Mouse (Mus musculus) CH12.LX (cell line): Measurements from ENCODE around the gene Tmem140. TPM values are rescaled to one million over a fixed set of nuclear protein-coding genes. Genes with fewer than 3 reads are reported as not detected.

Experiments used
- DNase-seq: peaks from one replicate; pipeline ENCODE4 v3.0.0-alpha.2; 2013; ENCODE audit errors: extremely low read depth
- H3K27ac ChIP-seq: 2 replicates; pipeline ENCODE4 v1.5.1; 2012; ENCODE audit warnings: low read depth, mild to moderate bottlenecking, control low read depth, moderate library complexity; ENCODE audit not compliant: insufficient read depth
- H3K27me3 ChIP-seq: replicated peaks from 2 replicates; pipeline ENCODE3; 2012; ENCODE audit warnings: inconsistent platforms
- H3K36me3 ChIP-seq, 2 experiments: replicated peaks in 1 of 2; 2 replicates each; pipeline versions ENCODE3 to v1.6.1; 2012; ENCODE audit warnings: inconsistent platforms in 1 of 2, low read length in 1 of 2, mild to moderate bottlenecking in 1 of 2, mixed read lengths in 1 of 2, moderate library complexity in 1 of 2; ENCODE audit not compliant: control insufficient read depth in 1 of 2, insufficient read depth in 1 of 2
- H3K4me1 ChIP-seq, 2 experiments: 2 replicates each; pipeline ENCODE4 v1.6.1; 2012; ENCODE audit warnings: inconsistent platforms in 1 of 2, moderate library complexity in 1 of 2; ENCODE audit not compliant: insufficient read depth in 2 of 2, control insufficient read depth in 1 of 2
- H3K4me2 ChIP-seq: 2 replicates; pipeline ENCODE4 v1.6.1; 2012; ENCODE audit warnings: low read depth, mild to moderate bottlenecking, control low read depth; ENCODE audit not compliant: poor library complexity, insufficient read depth, severe bottlenecking
- H3K4me3 ChIP-seq, 3 experiments: fragments of 150-350 bp in 1 of 3; sonication (generic) in 1 of 3; replicated peaks in 1 of 3; 2 replicates each; pipeline versions ENCODE3 to v1.5.1; 2011 to 2012; ENCODE audit warnings: low read depth in 2 of 3, low read length in 2 of 3, mild to moderate bottlenecking in 2 of 3, moderate library complexity in 2 of 3, control low read depth in 1 of 3, improper control_type of control experiment in 1 of 3, inconsistent platforms in 1 of 3, mixed read lengths in 1 of 3; ENCODE audit not compliant: poor library complexity in 1 of 3
- H3K79me2 ChIP-seq: replicated peaks from 2 replicates; pipeline ENCODE4 v1.6.1; 2012; ENCODE audit warnings: mild to moderate bottlenecking, moderate library complexity; ENCODE audit not compliant: control insufficient read depth, poor library complexity, insufficient read depth, severe bottlenecking; ENCODE audit errors: extremely low read depth
- H3K9ac ChIP-seq: 2 replicates; pipeline ENCODE4 v1.6.1; 2012; ENCODE audit warnings: low read depth, mild to moderate bottlenecking, control low read depth, moderate library complexity; ENCODE audit not compliant: insufficient read depth
- H3K9me3 ChIP-seq: replicated peaks from 2 replicates; pipeline ENCODE3; 2012; ENCODE audit warnings: low read length, inconsistent platforms, mixed read lengths
- BHLHE40 ChIP-seq: IDR thresholded peaks from 2 replicates; pipeline ENCODE4 v1.6.1; 2011; ENCODE audit warnings: mild to moderate bottlenecking, low read depth, low read length, improper control_type of control experiment
- CHD2 ChIP-seq: IDR thresholded peaks from 2 replicates; pipeline ENCODE4 v1.6.1; 2011; ENCODE audit warnings: low read length, improper control_type of control experiment
- CTCF ChIP-seq, 2 experiments: IDR thresholded peaks in 1 of 2; conservative IDR thresholded peaks in 1 of 2; 2 replicates each; pipeline ENCODE4 v1.5.1; 2011 to 2012; ENCODE audit warnings: low read depth in 2 of 2, low read length in 2 of 2, improper control_type of control experiment in 1 of 2, inconsistent platforms in 1 of 2, mild to moderate bottlenecking in 1 of 2, moderate library complexity in 1 of 2
- ELF1 ChIP-seq: IDR thresholded peaks from 2 replicates; pipeline ENCODE4 v1.6.1; 2014; ENCODE audit warnings: low read depth, mild to moderate bottlenecking, inconsistent platforms, low read length, improper control_type of control experiment
- EP300 ChIP-seq: IDR thresholded peaks from 2 replicates; pipeline ENCODE4 v1.6.1; 2011; ENCODE audit warnings: low read length, improper control_type of control experiment
- ETS1 ChIP-seq: conservative IDR thresholded peaks from 2 replicates; pipeline ENCODE4 v1.6.1; 2012; ENCODE audit warnings: low read depth, mild to moderate bottlenecking, inconsistent platforms, low read length, improper control_type of control experiment, moderate library complexity
- GABPA ChIP-seq: IDR thresholded peaks from 2 replicates; pipeline ENCODE4 v1.6.1; 2012; ENCODE audit warnings: low read depth, low read length, improper control_type of control experiment, inconsistent platforms; ENCODE audit not compliant: insufficient replicate concordance
- IRF4 ChIP-seq: IDR thresholded peaks from 2 replicates; pipeline ENCODE4 v1.6.1; 2014; ENCODE audit warnings: low read depth, mild to moderate bottlenecking, inconsistent platforms, low read length, improper control_type of control experiment
- JUN ChIP-seq: IDR thresholded peaks from 2 replicates; pipeline ENCODE4 v1.6.1; 2011; ENCODE audit warnings: low read depth, mild to moderate bottlenecking, low read length, improper control_type of control experiment, moderate library complexity; ENCODE audit not compliant: insufficient read depth
- MAFK ChIP-seq: IDR thresholded peaks from 2 replicates; pipeline ENCODE4 v1.6.1; 2011; ENCODE audit warnings: low read length, improper control_type of control experiment; ENCODE audit not compliant: insufficient replicate concordance
- MAX ChIP-seq: IDR thresholded peaks from 2 replicates; pipeline ENCODE4 v1.6.1; 2011; ENCODE audit warnings: low read length, improper control_type of control experiment
- MAZ ChIP-seq: IDR thresholded peaks from 2 replicates; pipeline ENCODE4 v1.6.1; 2012; ENCODE audit warnings: low read depth, mild to moderate bottlenecking, inconsistent platforms, low read length, improper control_type of control experiment, moderate library complexity
- MEF2A ChIP-seq: IDR thresholded peaks from 2 replicates; pipeline ENCODE4 v1.6.1; 2014; ENCODE audit warnings: low read depth, mild to moderate bottlenecking, inconsistent platforms, low read length, improper control_type of control experiment, borderline replicate concordance
- MXI1 ChIP-seq: IDR thresholded peaks from 2 replicates; pipeline ENCODE4 v1.6.1; 2011; ENCODE audit warnings: mild to moderate bottlenecking, low read depth, low read length, improper control_type of control experiment
- MYC ChIP-seq: IDR thresholded peaks from 2 replicates; pipeline ENCODE4 v1.6.1; 2011; ENCODE audit warnings: low read depth, mild to moderate bottlenecking, improper control_type of control experiment, low read length
- NELFE ChIP-seq: IDR thresholded peaks from 2 replicates; pipeline ENCODE4 v1.6.1; 2011; ENCODE audit warnings: low read depth, low read length, improper control_type of control experiment
- PAX5 ChIP-seq: IDR thresholded peaks from 2 replicates; pipeline ENCODE4 v1.6.1; 2012; ENCODE audit warnings: low read length, inconsistent platforms, mixed read lengths
- POLR2A ChIP-seq: IDR thresholded peaks from 2 replicates; pipeline ENCODE4 v1.6.1; 2011; ENCODE audit warnings: low read depth, mild to moderate bottlenecking, improper control_type of control experiment, low read length
- POLR2AphosphoS2 ChIP-seq: IDR thresholded peaks from 2 replicates; pipeline ENCODE4 v1.6.1; 2011; ENCODE audit warnings: low read depth, low read length, improper control_type of control experiment
- RAD21 ChIP-seq: IDR thresholded peaks from 2 replicates; pipeline ENCODE4 v1.6.1; 2011; ENCODE audit warnings: low read depth, mild to moderate bottlenecking, low read length, improper control_type of control experiment, moderate library complexity
- SIN3A ChIP-seq: IDR thresholded peaks from 2 replicates; pipeline ENCODE4 v1.6.1; 2012; ENCODE audit warnings: low read length, improper control_type of control experiment, inconsistent platforms
- SMC3 ChIP-seq: IDR thresholded peaks from 2 replicates; pipeline ENCODE4 v1.6.1; 2011; ENCODE audit warnings: low read depth, low read length, improper control_type of control experiment
- TBP ChIP-seq: conservative IDR thresholded peaks from 2 replicates; pipeline ENCODE4 v1.6.1; 2011; ENCODE audit warnings: low read depth, low read length, improper control_type of control experiment
- TCF12 ChIP-seq: IDR thresholded peaks from 2 replicates; pipeline ENCODE4 v1.6.1; 2014; ENCODE audit warnings: low read depth, mild to moderate bottlenecking, inconsistent platforms, low read length, improper control_type of control experiment
- UBTF ChIP-seq: IDR thresholded peaks from 2 replicates; pipeline ENCODE4 v1.6.1; 2012; ENCODE audit warnings: low read depth, mild to moderate bottlenecking, inconsistent platforms, low read length, improper control_type of control experiment, moderate library complexity
- USF2 ChIP-seq: conservative IDR thresholded peaks from 2 replicates; pipeline ENCODE4 v1.6.1; 2011; ENCODE audit warnings: low read depth, low read length, improper control_type of control experiment
- ZC3H11A ChIP-seq: IDR thresholded peaks from 2 replicates; pipeline ENCODE4 v1.6.1; 2012; ENCODE audit warnings: low read depth, mild to moderate bottlenecking, inconsistent platforms, low read length, improper control_type of control experiment
- ZKSCAN1 ChIP-seq: IDR thresholded peaks from 2 replicates; pipeline ENCODE4 v1.6.1; 2012; ENCODE audit warnings: low read depth, inconsistent platforms, low read length, improper control_type of control experiment, borderline replicate concordance
- ZNF384 ChIP-seq: IDR thresholded peaks from 2 replicates; pipeline ENCODE4 v1.6.1; 2012; ENCODE audit warnings: low read depth, low read length, improper control_type of control experiment, inconsistent platforms
- dilution Hi-C: fragments of 300-500 bp; cut with MboI; formaldehyde crosslinking; loops from 2 replicates; pipeline ENCODE4 v1.14.3; 2020; ENCODE audit warnings: low sequenced_read_pairs; ENCODE audit not compliant: extremely low pct_unique_long_range_greater_than_20kb, extremely low pct_ligation_motif_present
- in situ Hi-C: fragments of 300-500 bp; cut with MboI; formaldehyde crosslinking; loops from 3 replicates; pipeline ENCODE4 v1.14.3; 2019; ENCODE audit warnings: low sequenced_read_pairs, low pct_ligation_motif_present, low pct_unique_long_range_greater_than_20kb, mixed read lengths
- polyA plus RNA-seq: library from polyadenylated mRNA; unstranded; fragments of >175 nt; gene quantifications from 2 replicates; pipeline ENCODE4 v1.2.1, GENCODE M21; 2012; ENCODE audit warnings: low read depth; ENCODE audit not compliant: insufficient read length
- total RNA-seq, 2 experiments: library from RNA; depleted of rRNA; stranded (reverse); fragments of 300-350 nt in 1 of 2; fragments of >200 nt in 1 of 2; gene quantifications; 2 replicates each; pipeline ENCODE4 v1.2.3; 2012 to 2014

The Tmem140 gene
- total and polyA plus RNA-seq, 3 experiments: 1.2 to 3.6 (median 2.8) TPM

DNA sequence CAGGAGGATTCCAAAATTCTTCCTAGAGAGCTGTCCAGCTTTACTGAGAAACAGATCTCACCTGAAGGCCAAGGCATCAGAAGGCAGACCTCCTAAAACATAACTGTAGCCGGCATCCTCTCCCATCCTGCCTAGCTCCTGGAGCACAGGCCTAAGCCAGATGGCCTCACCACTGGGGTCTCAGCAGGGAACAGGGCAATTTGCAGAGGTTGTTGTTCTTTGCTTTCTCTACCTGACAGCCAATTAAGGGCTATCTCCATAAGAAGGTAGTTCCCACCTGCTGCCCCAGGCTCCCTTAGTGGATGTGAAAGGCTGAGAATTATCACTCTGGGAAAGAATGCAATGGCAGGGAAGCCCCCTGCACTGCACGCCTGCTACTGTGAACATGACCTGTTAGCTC lies 38.0 kb downstream of the Tmem140 start:
- no peaks in the 10 kb centered on the region for H3K27me3 ChIP-seq
- H3K36me3 ChIP-seq: peaks cover 37 to 93% of the 10 kb centered on the region in 2 experiments
- H3K9me3 ChIP-seq: no peaks in the 10 kb centered on the region
- TF ChIP-seq SIN3A (no peak), MAFK (no peak), ZC3H11A (no peak), MEF2A (no peak), POLR2AphosphoS2 (no peak), MYC (no peak), USF2 (no peak), TBP (no peak), JUN (no peak), TCF12 (no peak), ELF1 (no peak), CTCF (conservative IDR thresholded peaks at IDR 0.05 in 1 of 2, IDR thresholded peaks at IDR 0.05 in 1 of 2; ENCODE audit: low read depth in 2 of 2, low read length in 2 of 2) (no peak), GABPA (no peak), RAD21 (no peak)
- TF ChIP-seq, all 38 proteins: peak for 0
- in situ Hi-C loops (no loop called here), dilution Hi-C loops (no loop called here)
- Histone ChIP-seq H3K4me3 (no peak overlapping the region), H3K27ac (no peak overlapping the region), H3K79me2 (no peaks in the 10 kb centered on the region), H3K4me1 (peaks cover 10 to 31% of the 10 kb centered on the region in 2 experiments), H3K9ac (no peak overlapping the region), H3K4me2 (no peak overlapping the region)
- no peak for DNase-seq

DNA sequence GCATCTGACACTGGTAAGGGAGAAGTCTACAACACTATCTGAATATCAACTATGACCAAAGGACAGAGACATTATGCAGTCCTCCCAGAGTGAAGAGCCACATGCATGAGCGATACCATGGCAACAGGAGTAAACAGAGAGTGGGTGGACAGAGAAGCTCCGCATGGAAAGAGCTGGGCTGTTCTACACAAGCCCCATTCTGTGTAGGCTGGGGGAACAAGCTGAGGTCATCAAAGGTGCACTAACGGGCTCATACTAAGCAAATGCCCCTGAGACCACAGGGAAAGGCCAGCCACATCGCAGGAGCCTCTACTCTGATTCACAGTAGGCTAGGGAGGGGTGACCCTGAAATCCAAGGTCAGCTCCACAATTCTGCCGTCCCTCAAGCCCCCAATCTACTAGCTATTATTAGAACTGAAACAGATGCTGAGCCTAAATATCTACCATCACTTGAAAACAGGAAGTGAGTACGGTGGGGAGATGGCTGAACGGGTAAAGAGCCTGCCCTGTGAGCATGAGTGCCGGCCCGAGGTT lies 39.0 kb downstream of the Tmem140 start:
- H3K27ac ChIP-seq: peak overlapping the region; percentile 49
- H3K4me2 ChIP-seq: peak overlapping the region; percentile 34
- peak overlapping the region in 1 of 3 experiments; percentile 16 for H3K4me3 ChIP-seq
- H3K9me3 ChIP-seq: no peaks in the 10 kb centered on the region
- DNase-seq: peak; percentile 68
- peaks cover 10 to 31% of the 10 kb centered on the region in 2 experiments for H3K4me1 ChIP-seq
- in situ Hi-C loops: no loop called here
- H3K27me3 ChIP-seq: no peaks in the 10 kb centered on the region
- H3K79me2 ChIP-seq: no peaks in the 10 kb centered on the region
- peak overlapping the region; percentile 12; the same call in 1 of the 2 replicates for H3K9ac ChIP-seq
- TF ChIP-seq POLR2A (no peak), SMC3 (no peak), USF2 (no peak), ZKSCAN1 (no peak), CHD2 (no peak), EP300 (no peak; the same call in 1 of the 2 replicates), UBTF (0 out of 2 replicates have a peak, but pooled peaks have one; percentile 37), NELFE (no peak), TBP (0 out of 2 replicates have a peak, but pooled peaks have one; percentile 43), ETS1 (no peak; the same call in 1 of the 2 replicates), MEF2A (peak; percentile 67; the same call in 1 of the 2 replicates), BHLHE40 (no peak; the same call in 1 of the 2 replicates), ZC3H11A (no peak), PAX5 (no peak), CTCF (conservative IDR thresholded peaks at IDR 0.05 in 1 of 2, IDR thresholded peaks at IDR 0.05 in 1 of 2; ENCODE audit: low read depth in 2 of 2, low read length in 2 of 2) (no peak), POLR2AphosphoS2 (no peak), IRF4 (0 out of 2 replicates have a peak, but pooled peaks have one; percentile 34), MXI1 (peak; percentile 71), ZNF384 (no peak), MAX (no peak), MYC (peak; percentile 18), MAZ (no peak), ELF1 (peak; percentile 49; the same call in 1 of the 2 replicates), SIN3A (peak; percentile 42; the same call in 1 of the 2 replicates)
- dilution Hi-C loops: no loop called here
- peaks cover 43 to 93% of the 10 kb centered on the region in 2 experiments for H3K36me3 ChIP-seq
